Mouse (Mus musculus) forebrain, embryonic 12.5 days (tissue): ENCODE data around the gene Slc35f6. TPM values are rescaled to one million over a fixed set of nuclear protein-coding genes. Genes with fewer than 3 reads are reported as not detected.
A peak's percentile ranks its signal among the peaks of the same experiment; 100 is the strongest.

Source experiments
- ATAC-seq: fragments of 200-750 bp; cut with Nextera tagmentation; 2 replicates; pipeline ENCODE4 v1.8.0; 2017; ENCODE audit warnings: moderate TSS enrichment; ENCODE audit not compliant: low FRiP score
- H3K27ac ChIP-seq: fragments of 300-500 bp; sonication (generic); 2 replicates; pipeline ENCODE4 v1.5.1; 2016; ENCODE audit warnings: mild to moderate bottlenecking
- H3K27me3 ChIP-seq: fragments of 300-500 bp; sonication (generic); 2 replicates; pipeline ENCODE4 v1.6.1; 2016; ENCODE audit warnings: mild to moderate bottlenecking
- H3K36me3 ChIP-seq: fragments of 300-500 bp; sonication (generic); replicated peaks from 2 replicates; pipeline ENCODE4 v1.6.1; 2016; ENCODE audit warnings: mild to moderate bottlenecking
- H3K4me1 ChIP-seq: fragments of 300-500 bp; sonication (generic); 2 replicates; pipeline ENCODE4 v1.6.1; 2016
- H3K4me2 ChIP-seq: fragments of 300-500 bp; sonication (generic); 2 replicates; pipeline ENCODE4 v1.6.1; 2016; ENCODE audit warnings: mild to moderate bottlenecking, moderate library complexity
- H3K4me3 ChIP-seq: fragments of 300-500 bp; sonication (generic); replicated peaks from 2 replicates; pipeline ENCODE4 v1.5.1; 2016; ENCODE audit warnings: mild to moderate bottlenecking
- H3K9ac ChIP-seq: fragments of 300-500 bp; sonication (generic); 2 replicates; pipeline ENCODE4 v1.6.1; 2016; ENCODE audit warnings: mild to moderate bottlenecking
- H3K9me3 ChIP-seq: fragments of 300-500 bp; sonication (generic); 2 replicates; pipeline ENCODE4 v1.6.1; 2016
- WGBS: fragments of 180-500 bp; shearing (Covaris S2); methylation state at CpG from one replicate; pipeline ENCODE4 v1.1.7; 2016; 5-methylcytosine and 5-hydroxymethylcytosine counted together
- polyA plus RNA-seq: library from polyadenylated mRNA; unstranded; fragments of >200 nt; fragmentation: Nextera tagmentation; extraction: Ambion mirVana; gene quantifications from 2 replicates; pipeline ENCODE4 v1.2.1, GENCODE M21; 2016

The Slc35f6 gene
- polyA plus RNA-seq, 1 experiment from 2014 or later = 24.6 TPM

GRCm38 (mm10) chr5:30613242-30613641 lies 34.5 kb upstream of the Slc35f6 start:
- Histone ChIP-seq H3K27me3 (peaks cover 5% of the 10 kb centered on the region; the same call in 1 of the 2 replicates), H3K9ac (no peak overlapping the region), H3K4me2 (no peak overlapping the region), H3K27ac (no peak overlapping the region), H3K4me3 (no peak overlapping the region), H3K9me3 (no peaks in the 10 kb centered on the region), H3K4me1 (peaks cover 18% of the 10 kb centered on the region; the same call in 1 of the 2 replicates), H3K36me3 (no peaks in the 10 kb centered on the region)
- no peak for ATAC-seq
- WGBS = 84% methylated on average over 8 of the region's 8 CpGs

DNA sequence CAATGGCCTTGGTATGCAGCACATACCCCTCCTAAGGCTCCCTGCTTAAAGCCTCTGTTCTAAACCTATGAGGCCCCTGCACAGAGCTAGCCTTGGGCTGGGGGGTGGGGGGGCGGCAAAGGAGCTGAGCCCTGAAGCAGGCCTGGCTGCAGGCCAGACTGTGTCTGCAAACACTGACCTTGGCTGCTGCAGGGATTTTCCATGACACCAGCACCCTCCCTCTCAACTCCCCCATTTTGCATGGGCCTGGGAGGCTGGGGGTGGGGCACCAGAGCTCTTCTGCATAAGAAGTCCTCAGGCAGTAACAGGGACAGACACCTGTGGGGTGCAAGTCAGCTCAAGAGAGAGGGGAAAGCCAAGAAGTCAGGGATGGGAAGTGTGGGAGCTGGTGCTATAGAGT lies 33.5 kb upstream of the Slc35f6 start:
- no peak for ATAC-seq
- 53% methylated on average over 1 of the region's 1 CpGs for WGBS

DNA sequence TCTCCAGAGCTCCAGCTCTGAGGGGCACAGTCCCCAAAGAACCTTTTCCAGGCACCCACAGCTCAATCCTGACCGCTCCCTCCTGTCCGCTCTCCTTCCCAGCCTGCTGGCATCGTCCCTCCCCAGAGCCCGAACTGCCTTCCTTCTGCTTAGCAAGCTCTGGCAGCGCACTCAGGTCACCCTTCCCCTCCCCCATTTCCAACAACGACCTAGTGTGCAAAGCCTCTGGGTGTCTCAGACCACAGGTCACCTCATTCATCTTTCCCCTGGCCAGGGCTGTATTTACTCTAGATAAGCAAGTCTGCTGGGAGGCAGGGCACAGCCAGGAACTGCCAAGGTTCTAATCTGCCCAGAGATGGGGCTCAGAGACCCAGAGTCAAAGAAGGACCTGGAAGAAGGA lies 32.3 kb upstream of the Slc35f6 start:
- WGBS = 52% methylated on average over 6 of the region's 6 CpGs
- no peaks in the 10 kb centered on the region for H3K9me3 ChIP-seq
- H3K27ac ChIP-seq = no peak overlapping the region
- no peak overlapping the region for H3K4me2 ChIP-seq
- no peak overlapping the region for H3K9ac ChIP-seq
- H3K4me3 ChIP-seq = no peak overlapping the region
- no peaks in the 10 kb centered on the region for H3K36me3 ChIP-seq
- ATAC-seq = no peak
- peaks cover 19% of the 10 kb centered on the region for H3K27me3 ChIP-seq
- H3K4me1 ChIP-seq = peaks cover 18% of the 10 kb centered on the region; the same call in 1 of the 2 replicates

More for the DNA sequence above, 33.5 kb upstream of the Slc35f6 start:
- Histone ChIP-seq H3K36me3 (no peaks in the 10 kb centered on the region), H3K4me1 (peaks cover 18% of the 10 kb centered on the region; the same call in 1 of the 2 replicates), H3K27ac (no peak overlapping the region), H3K4me2 (no peak overlapping the region), H3K27me3 (peaks cover 13% of the 10 kb centered on the region; the same call in 1 of the 2 replicates), H3K9ac (no peak overlapping the region), H3K9me3 (no peaks in the 10 kb centered on the region), H3K4me3 (no peak overlapping the region)

- peaks cover 18% of the 10 kb centered on the region; the same call in 1 of the 2 replicates for H3K4me1 ChIP-seq
- H3K9ac ChIP-seq = no peak overlapping the region
- H3K27me3 ChIP-seq = peaks cover 23% of the 10 kb centered on the region
- ATAC-seq = no peak
- H3K36me3 ChIP-seq = no peaks in the 10 kb centered on the region
- H3K4me2 ChIP-seq = no peak overlapping the region
- no peaks in the 10 kb centered on the region for H3K9me3 ChIP-seq
- WGBS = 82% methylated on average over 4 of the region's 4 CpGs
- no peak overlapping the region for H3K27ac ChIP-seq
- H3K4me3 ChIP-seq = no peak overlapping the region
Observed at GRCm38 (mm10) chr5:30615819-30616218, 31.9 kb upstream of the Slc35f6 start.

- no peak for ATAC-seq
Observed at GRCm38 (mm10) chr5:30616644-30617043, 31.1 kb upstream of the Slc35f6 start.

GRCm38 (mm10) chr5:30617357-30617756 lies 30.4 kb upstream of the Slc35f6 start:
- Histone ChIP-seq H3K4me2 (no peak overlapping the region), H3K4me1 (peaks cover 20% of the 10 kb centered on the region), H3K9me3 (no peaks in the 10 kb centered on the region), H3K27ac (no peak overlapping the region), H3K27me3 (peaks cover 39% of the 10 kb centered on the region), H3K36me3 (no peaks in the 10 kb centered on the region), H3K9ac (no peak overlapping the region), H3K4me3 (no peak overlapping the region)
- 32% methylated on average over 3 of the region's 3 CpGs for WGBS
- ATAC-seq = no peak

More at GRCm38 (mm10) chr5:30616644-30617043, 31.1 kb upstream of the Slc35f6 start:
- no peaks in the 10 kb centered on the region for H3K9me3 ChIP-seq
- no peak overlapping the region for H3K4me3 ChIP-seq
- WGBS = 33% methylated on average over 3 of the region's 3 CpGs
- H3K27me3 ChIP-seq = peaks cover 32% of the 10 kb centered on the region
- no peak overlapping the region for H3K27ac ChIP-seq
- H3K36me3 ChIP-seq = no peaks in the 10 kb centered on the region
- no peak overlapping the region for H3K4me2 ChIP-seq
- H3K9ac ChIP-seq = no peak overlapping the region
- peaks cover 16% of the 10 kb centered on the region; the same call in 1 of the 2 replicates for H3K4me1 ChIP-seq

- H3K4me2 ChIP-seq = no peak overlapping the region
- no peak overlapping the region for H3K27ac ChIP-seq
- H3K36me3 ChIP-seq = no peaks in the 10 kb centered on the region
- no peak overlapping the region for H3K9ac ChIP-seq
- no peaks in the 10 kb centered on the region for H3K9me3 ChIP-seq
- no peak for ATAC-seq
- H3K27me3 ChIP-seq = peaks cover 44% of the 10 kb centered on the region
- peaks cover 25% of the 10 kb centered on the region for H3K4me1 ChIP-seq
- WGBS = 31% methylated on average over 11 of the region's 11 CpGs
- H3K4me3 ChIP-seq = no peak overlapping the region
Observed at GRCm38 (mm10) chr5:30617851-30618250, 29.9 kb upstream of the Slc35f6 start.

DNA sequence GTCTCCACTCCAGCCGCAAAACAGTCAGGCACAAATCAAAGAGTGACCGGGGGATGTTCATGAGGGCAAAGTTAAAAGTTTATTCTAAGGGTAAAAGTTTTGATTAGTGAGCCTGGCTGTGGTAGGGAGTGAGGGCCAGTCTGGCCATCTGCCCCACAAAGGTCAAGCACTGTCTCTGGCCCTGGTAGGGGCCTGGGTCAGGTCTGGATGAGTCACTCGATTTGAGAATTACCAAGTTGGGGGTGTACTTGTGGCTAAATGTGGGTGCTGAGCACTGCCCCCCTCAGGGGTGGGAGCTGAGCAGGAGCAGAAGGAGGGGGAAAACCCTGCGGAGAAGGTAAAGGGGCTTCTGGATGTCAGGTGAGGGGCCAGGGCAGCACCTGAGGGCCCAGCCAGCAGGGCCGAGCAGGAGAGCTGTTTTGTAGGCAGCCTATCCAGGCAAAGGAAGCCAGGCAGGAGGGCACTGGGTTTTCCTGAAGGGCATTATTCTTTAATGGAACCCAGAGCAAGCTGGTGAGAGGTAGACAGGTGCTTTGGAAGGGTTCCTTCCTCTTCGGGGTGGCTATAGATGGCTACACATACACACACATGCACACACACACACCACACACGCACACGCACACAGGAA lies 29.2 kb upstream of the Slc35f6 start:
- Histone ChIP-seq H3K27me3 (peaks cover 48% of the 10 kb centered on the region), H3K4me2 (no peak overlapping the region), H3K36me3 (no peaks in the 10 kb centered on the region), H3K9ac (no peak overlapping the region), H3K9me3 (no peaks in the 10 kb centered on the region), H3K4me3 (no peak overlapping the region), H3K4me1 (peaks cover 27% of the 10 kb centered on the region), H3K27ac (no peak overlapping the region)
- no peak for ATAC-seq
- 82% methylated on average over 8 of the region's 8 CpGs for WGBS

GRCm38 (mm10) chr5:30619211-30619610 lies 28.5 kb upstream of the Slc35f6 start:
- no peak for ATAC-seq
- 84% methylated on average over 2 of the region's 2 CpGs for WGBS
- no peak overlapping the region for H3K9ac ChIP-seq
- H3K4me2 ChIP-seq = no peak overlapping the region
- H3K4me1 ChIP-seq = peaks cover 25% of the 10 kb centered on the region
- H3K36me3 ChIP-seq = no peaks in the 10 kb centered on the region
- H3K9me3 ChIP-seq = no peaks in the 10 kb centered on the region
- H3K27ac ChIP-seq = no peak overlapping the region
- peaks cover 55% of the 10 kb centered on the region for H3K27me3 ChIP-seq
- H3K4me3 ChIP-seq = no peak overlapping the region

- Histone ChIP-seq H3K27ac (no peak overlapping the region), H3K9ac (no peak overlapping the region), H3K4me3 (no peak overlapping the region), H3K9me3 (no peaks in the 10 kb centered on the region), H3K4me2 (no peak overlapping the region), H3K36me3 (no peaks in the 10 kb centered on the region), H3K4me1 (peaks cover 24% of the 10 kb centered on the region), H3K27me3 (peaks cover 61% of the 10 kb centered on the region)
- no peak for ATAC-seq
- 98% methylated on average over 20 of the region's 20 CpGs for WGBS
Observed at GRCm38 (mm10) chr5:30620567-30620966, 27.2 kb upstream of the Slc35f6 start.

DNA sequence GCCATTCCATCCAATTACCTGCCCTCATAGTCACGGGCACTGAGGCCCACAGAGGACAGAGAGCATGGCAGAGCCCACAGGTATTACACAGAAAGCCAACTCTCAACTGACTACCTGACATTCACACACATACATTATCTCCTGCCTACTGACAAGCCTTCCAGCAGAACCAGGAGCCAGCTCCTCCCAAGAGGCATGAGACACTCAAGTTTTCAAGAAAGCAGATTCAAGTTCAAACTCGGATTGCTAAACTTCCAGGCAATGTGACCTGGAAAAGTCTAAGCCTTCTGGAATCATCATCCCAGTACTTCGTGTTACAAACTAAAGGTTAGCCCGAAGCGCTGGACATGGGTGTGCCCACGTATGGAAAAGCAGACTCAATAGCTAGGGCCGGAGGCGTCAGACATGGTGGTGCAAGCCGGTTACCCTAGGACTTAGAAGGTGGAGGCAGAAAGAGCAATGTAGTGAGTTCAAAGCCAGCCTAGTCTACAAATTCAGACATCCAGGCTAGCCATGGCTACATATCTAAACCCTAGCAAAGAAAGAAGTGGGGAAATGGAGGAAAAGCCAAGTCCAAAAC lies 26.4 kb upstream of the Slc35f6 start:
- H3K27me3 ChIP-seq = peaks cover 61% of the 10 kb centered on the region
- H3K36me3 ChIP-seq = no peaks in the 10 kb centered on the region
- no peak for ATAC-seq

GRCm38 (mm10) chr5:30621844-30622176 lies 25.9 kb upstream of the Slc35f6 start:
- no peaks in the 10 kb centered on the region for H3K9me3 ChIP-seq
- peak overlapping the region; percentile 83 for H3K4me2 ChIP-seq
- peak; percentile 45 for ATAC-seq
- no peak overlapping the region for H3K27ac ChIP-seq
- peaks cover 61% of the 10 kb centered on the region for H3K27me3 ChIP-seq
- H3K36me3 ChIP-seq = no peaks in the 10 kb centered on the region
- peak overlapping the region; percentile 45 for H3K4me3 ChIP-seq
- H3K9ac ChIP-seq = peak overlapping the region; percentile 55; the same call in 1 of the 2 replicates
- H3K4me1 ChIP-seq = peaks cover 24% of the 10 kb centered on the region
- WGBS = 49% methylated on average over 22 of the region's 22 CpGs

More for the DNA sequence above, 26.4 kb upstream of the Slc35f6 start:
- 92% methylated on average over 9 of the region's 9 CpGs for WGBS
- Histone ChIP-seq H3K4me1 (peaks cover 24% of the 10 kb centered on the region), H3K27ac (no peak overlapping the region), H3K4me3 (no peak overlapping the region), H3K9ac (no peak overlapping the region), H3K4me2 (peak overlapping the region; percentile 83; the same call in 1 of the 2 replicates), H3K9me3 (no peaks in the 10 kb centered on the region)
